Mouse (Mus musculus) fibroblast of lung, adult 2 months (primary cell): Measurements from ENCODE around the gene Ccdc85b.

Experiments used
- DNase-seq: peaks from one replicate; pipeline ENCODE4 v3.0.0-alpha.2; 2011; ENCODE audit warnings: low read depth

The Ccdc85b gene

DNA sequence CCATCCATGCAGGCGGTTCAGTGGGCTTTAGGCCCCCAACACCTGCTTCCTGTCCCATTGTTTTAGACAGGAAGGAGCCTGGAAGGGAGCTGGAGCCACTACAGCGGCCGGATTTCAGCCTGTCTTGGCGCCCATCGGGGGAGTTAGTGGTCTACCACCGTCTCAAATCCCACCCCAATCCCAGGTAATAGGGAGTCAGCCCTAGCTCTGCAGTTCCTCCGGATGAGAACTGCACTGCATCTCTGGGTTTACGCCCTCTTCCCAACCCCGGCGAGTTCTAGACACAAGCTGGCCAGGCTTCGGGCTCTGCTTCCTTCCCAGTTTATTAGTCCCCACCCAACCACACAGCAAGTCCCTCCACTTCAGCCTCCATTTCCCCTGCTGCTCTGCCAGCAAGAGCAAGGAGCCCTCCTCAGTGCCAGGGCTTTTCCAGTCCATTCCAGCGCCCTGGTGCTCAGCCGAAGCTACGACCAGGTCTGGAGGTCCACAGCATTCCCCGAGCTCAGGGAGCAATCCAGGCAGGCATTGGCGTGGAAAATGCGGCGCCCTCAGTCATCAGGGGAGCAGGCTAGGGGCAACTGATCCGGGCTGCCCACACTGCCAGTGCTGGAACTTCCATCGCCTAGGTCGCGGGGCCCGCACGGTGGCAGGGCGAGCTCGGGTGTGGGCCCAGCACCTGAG is 1.3 kb downstream of the Ccdc85b start:
- DNase-seq: no peak

DNA sequence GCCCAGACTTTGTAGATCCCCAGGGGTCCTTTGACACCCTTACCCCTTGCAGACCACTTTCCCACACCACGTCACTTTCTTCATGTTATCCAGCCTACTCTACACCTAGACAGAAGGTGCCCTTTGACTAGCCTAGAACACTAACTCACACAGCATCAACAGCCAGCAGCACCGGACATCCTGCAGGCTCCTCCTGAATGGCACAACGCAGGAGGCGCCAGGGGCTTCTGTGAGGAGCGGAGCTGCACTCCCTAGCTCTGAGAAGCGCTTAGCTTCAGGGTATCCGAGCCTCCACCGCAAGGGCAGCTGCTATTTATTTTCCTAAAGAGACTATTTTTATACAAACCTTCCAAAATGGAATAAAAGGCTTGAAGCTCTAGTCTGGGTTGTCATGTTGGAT is 2.1 kb downstream of the Ccdc85b start:
- DNase-seq: no peak

DNA sequence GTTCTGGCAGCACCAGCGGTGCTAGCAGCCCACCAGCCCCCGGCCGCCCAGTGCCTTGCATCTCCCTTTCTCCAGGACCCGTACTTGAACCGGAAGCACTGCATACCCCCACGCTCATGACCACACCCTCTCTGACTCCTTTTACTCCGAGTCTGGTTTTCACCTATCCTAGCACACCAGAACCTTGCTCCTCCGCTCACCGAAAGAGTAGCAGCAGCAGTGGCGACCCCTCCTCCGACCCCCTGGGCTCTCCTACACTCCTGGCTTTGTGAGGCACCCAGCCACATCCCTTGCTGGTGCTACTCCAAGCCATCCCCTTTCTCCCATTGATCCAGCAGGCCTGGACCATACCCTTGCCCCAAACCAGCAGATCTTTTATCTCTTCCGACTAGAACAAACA is 2.7 kb downstream of the Ccdc85b start:
- no peak for DNase-seq

DNA sequence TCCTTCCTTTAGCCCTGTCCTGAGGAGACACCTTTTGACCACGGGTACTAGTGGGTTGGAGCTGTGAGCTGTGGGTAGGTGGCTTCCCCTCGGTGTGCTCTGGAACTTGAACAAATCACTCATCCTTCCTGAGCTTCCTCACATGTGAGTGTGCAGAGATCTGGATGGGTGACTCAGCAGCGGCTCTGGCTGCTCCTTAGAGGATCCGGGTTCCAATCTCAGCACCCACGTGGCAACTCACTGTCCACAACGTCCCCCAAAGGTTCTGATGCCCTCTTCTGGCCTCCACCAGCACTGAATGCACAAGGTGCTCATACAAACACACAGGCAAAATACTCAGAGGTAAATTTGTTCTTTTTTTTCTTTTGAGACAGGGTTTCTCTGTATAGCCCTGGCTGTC is 5.9 kb downstream of the Ccdc85b start:
- DNase-seq: no peak

DNA sequence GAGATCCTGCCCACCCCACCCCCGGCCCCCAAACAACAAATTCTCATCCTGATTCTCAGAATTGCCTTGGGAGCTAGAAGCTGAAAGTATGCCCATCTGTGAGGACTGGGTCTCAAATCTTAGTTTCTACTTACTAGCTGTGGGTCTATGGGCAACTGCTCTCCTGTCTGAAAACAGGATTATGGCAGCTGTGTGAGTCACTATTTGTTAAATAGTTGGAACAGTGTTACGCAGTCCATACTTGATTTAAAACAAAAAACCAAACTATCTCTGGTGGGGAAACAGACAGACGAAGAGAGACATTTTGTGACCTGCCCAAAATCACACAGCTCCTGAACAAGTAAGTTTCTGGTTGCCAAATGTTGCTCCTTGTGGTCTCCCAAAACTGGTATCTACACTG is 8.0 kb downstream of the Ccdc85b start:
- DNase-seq: no peak

DNA sequence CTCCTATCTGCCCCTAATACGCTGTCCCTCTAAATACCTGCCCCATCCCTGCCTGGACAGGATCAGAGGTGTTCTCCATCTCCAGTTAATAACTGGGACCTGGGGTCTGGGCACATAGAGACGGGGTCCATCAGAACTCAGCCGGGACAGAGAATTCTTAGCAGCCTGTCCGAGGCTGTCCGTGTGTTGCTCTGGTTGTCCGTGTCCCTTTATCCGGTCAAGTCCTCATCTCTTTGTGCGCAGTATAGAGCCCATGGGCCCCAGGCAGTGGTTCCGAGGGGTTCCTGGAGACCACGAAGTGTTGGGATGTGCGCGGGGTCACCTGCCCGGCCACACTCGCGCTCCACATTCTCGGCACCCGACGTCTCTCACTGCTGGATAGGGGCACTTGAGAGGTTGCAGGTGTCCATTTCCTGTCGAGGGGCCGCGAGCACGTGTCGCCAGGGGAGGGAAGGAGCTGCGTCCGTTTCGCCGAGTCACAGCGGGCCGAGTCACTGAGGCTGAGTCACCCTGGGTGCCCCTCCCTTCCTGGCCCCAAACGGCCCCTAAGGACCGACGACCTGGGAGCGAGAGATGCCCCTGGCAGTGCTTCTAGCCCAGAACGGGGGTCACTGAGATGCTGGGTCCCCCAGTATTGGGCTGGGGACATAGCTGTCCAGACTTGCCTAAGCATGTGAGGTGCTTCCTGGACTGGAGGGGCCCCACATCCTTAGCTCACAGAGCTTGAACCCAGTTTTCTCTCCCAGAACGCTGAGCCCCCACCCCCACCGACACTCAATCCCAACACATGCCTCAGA is 9.1 kb downstream of the Ccdc85b start:
- no peak for DNase-seq

DNA sequence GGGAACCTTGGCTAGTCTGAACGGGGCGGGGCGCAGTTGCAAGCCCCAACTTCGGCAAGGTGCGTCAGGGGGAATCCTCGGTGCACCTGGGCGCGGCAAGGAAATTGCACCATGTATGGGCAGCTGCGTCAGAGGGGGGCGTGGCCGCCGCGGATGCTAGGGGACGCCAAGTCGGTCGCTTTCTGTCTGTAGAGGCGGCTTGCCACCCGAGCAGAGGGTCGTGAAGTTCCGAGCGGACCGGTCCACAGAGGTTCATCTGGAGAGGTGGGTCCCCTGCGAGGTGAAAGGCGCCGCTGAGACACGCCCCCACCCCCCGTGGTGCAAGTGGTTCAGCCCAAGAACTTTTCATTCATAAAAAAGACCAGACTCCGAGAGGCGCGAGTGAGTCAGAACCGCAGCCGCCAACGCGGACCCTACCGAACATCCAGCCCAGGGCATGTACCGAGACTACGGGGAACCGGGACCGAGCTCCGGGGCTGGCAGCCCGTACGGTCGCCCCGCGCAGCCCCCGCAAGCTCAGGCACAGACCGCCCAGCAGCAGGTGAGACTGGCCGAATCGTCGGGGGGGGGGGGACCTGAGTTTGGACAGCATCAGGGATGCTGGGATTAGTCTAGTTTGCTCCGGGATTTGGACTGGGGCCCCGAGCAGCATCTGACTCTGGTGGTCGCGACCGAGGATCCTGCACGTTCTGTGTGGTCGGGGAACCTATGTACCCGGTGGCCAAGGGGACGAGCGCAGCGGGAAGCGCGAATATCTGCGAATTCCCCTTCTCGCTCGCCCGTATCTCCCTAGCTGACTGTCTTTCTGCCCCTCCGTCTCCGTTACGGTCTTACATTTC is 10.0 kb downstream of the Ccdc85b start, which contains the start of gene Fosl1:
Gene Fosl1 (plus strand): TSS at position 33 of the 839 bp plus-strand sequence.
- no peak for DNase-seq

DNA sequence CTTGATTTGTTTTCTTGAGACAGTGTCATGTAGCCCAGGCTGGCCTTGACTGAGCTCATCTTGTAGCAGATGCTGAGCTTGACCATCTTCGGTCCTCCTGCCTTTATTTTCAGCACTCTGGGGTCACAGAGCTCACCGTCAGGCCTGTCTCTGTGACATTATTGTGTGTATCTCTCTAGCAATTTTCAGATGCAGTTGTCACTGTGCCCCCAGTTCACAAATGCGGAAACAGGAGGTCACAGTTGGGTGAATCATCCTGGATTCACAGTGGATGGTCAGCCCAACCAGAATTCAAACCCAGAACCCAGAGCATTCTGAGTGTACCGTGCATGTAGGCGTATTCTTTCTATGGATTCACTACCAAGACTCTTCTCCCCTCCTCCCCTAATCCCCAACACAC is 11.9 kb downstream of the Ccdc85b start:
- DNase-seq: no peak

DNA sequence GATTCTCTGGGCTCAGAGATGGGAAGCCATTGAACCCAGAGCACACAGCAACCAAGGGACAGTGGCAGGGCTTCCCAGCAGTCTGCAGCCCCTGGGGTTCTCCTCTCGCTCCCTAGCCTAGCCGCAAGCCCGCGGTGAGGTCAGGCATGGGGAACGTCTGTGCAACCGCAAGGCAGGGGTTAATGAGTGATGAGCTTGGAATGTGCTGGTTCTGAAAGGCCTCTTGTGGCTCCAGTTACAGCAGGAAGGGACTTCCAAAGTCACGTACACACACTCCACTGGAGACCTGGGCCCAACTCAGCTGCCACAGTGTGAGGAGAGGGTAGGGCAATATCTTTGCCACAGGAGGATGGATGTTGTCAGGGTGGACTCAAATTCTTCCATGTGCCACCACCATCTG is 12.7 kb downstream of the Ccdc85b start:
- peak; percentile 52 for DNase-seq

DNA sequence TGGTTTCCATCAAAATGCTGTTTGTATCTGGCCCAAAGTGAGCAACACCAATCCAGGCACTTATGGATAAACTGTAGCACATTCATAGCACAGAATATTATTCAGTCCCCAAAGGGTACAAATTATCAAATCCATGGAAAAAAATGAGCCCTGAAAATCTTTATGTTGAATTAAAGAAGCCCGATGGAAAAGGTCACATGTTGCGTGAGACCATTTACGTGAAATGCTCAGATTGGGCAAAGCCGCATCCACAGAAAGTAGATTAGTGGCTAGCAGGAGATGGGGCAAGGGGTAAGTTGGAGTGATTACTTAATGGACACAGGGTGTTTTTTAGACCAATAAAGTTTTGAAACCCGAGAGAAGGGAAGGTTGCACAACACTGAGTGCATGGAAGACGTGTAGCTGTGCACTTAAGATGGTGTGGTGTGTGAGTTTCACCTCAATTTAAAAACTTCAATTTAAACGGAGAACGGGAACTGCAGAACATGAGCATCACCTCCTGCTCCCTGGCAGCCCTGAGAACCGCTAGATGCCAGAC is 13.3 kb downstream of the Ccdc85b start:
- DNase-seq: no peak

DNA sequence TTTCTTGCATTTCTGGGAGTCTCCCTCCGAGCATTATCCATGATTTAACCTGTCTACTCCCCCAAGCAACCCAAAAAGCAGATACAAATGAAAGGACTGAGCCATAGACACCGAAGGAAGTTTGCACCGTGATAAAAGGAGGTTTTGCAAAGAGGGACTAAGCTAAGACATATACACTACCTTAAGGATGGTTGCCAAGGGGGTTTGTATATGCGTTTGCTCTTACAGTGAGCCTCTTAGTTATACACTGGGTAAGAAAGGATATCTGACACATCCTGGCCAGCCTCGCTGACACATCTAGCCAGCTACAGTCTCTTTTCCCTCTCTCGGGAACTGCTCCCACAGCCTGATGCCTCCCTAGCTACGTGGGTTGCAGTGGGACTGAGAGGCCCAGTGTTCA is 23.7 kb downstream of the Ccdc85b start:
- no peak for DNase-seq

DNA sequence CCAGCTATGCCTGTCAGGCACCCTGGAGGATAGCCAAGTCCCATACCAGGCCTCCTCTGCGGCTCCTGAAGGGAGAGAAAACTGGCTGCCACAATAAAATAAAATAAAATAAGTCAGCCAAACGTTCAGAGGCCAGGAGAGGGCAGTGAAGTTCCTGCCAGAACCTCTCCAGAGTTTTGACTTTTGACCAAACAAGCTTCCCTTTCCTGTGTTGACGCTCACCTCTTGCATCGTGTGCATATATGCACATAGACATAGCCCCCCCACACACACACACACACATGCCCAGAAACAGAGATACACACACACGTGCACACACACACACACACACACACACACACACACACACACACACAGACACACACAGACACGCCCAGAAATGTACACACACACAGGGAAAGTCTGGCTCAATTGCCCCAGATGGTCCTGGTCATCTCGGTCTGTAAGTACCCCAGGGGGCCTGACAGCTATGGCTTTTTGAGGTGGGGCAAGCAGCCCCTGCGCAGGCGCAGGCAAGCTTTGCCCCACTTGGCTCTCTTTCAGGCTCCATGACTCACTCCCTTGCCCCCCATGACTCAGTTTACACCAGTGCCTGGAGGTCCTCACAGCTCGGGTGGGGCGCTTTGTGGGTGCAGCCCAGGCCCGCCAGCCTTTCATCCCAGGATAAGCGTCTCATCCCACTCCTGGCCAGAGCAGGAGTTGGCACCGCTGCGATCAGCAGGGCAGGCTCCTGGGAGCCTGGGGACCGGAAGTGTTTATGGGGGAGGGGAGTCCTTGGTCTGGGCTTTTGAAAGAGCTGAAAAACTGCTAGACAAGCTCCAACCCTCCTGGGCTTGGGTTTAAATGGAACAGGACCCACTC is 24.5 kb downstream of the Ccdc85b start:
- peak; percentile 58 for DNase-seq

DNA sequence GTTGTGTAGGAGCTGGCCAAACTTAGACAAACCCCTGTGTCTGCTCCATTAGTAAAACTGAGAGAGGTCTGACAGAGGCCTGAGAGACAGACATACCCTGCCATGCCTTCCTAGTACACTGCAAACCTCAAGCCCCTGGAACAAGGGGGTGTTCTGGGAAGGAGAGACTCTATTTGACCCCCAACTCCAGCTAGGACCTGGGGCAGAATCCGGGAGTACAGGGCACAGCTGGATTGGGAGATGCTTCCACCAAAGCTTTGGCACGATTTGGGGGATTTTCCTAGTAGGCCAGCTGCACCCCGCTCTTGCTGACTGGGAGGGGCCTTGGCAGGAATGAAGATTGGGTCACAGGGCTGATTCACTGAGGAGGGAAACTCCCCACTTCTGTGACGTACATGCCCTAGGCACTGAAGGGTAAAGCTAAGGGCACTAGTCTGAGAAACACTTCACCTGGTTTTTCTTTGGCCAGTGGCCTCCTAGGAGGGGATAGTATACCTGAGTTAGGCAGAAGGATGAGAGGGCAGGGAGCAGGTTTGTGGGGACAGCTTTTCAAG is 25.7 kb downstream of the Ccdc85b start:
- DNase-seq: no peak

DNA sequence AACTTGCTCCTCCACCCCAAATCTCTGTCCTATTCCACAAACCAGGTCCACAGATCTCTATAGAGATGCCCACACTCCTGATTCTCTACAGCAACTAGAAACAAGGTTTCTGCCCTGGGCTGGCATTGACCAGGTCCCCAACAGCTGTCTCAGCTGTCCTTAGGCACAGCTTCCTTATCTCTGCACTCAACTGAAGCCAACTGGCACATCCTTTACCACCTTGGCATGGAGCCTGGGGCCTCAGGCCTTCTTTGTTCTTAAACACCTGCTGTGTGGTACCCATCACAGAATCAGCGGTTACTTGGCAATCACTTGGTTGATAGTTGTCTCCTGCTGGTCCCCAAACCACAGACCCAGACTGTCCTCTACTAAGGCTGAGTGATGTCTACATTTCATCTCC is 27.3 kb downstream of the Ccdc85b start:
- DNase-seq: no peak

DNA sequence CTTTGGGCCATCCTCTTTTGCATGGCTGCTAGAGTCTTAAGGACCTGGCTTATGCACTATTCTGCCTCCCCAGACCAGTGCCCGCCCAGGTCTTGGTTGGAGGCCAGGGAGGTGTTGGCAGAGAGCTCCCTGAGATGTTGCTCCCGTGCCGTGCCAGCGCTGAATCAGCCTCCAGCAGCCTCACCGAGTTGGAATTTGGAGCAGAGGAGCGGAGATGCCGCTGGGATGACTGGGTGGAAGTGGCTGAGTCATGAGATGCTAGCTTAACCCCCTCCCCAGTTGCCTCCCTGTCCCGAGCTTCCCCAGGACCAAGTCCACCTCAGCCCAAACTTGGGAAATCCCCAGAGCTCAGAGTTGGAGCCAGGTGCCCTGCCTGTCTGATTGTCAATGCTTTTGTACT is 27.9 kb downstream of the Ccdc85b start:
- DNase-seq: peak; percentile 88

DNA sequence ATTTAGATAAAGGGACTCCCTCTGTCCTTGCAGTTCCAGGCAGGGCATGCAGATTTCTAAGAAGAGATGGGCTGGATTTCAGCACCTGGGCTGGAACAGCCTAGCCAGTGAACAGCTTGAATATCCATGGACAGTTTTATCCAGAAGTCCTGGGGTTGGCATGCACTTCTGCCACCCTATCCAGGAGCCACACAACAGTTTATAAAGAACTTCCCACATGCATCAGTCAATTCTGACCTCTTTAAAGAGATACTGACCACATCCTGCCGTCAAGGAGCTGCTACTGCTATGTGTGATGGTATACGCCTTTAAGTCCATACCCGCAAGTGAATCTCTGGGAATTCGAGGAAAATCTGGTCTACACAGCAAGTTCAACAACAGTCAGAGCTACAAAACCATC is 28.5 kb downstream of the Ccdc85b start:
- DNase-seq: no peak

DNA sequence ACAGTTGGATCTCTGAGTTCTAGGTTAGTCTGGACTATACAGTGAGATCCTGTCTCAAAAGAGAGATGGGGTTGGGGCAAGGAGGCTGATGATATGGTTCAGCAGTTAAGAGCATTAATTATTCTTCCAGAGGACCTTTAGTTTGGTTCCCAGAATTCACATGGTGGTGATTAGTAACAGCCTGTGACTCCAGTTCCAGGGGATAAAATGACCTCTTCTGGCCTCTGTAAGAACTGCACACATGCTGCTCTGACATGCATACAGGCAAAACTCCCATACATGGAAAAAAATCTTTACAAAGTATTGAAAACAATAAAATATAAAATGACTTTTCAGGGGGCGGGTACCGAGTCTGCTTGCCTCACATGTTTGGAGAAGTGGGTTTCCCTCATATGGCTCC is 29.6 kb downstream of the Ccdc85b start:
- no peak for DNase-seq

DNA sequence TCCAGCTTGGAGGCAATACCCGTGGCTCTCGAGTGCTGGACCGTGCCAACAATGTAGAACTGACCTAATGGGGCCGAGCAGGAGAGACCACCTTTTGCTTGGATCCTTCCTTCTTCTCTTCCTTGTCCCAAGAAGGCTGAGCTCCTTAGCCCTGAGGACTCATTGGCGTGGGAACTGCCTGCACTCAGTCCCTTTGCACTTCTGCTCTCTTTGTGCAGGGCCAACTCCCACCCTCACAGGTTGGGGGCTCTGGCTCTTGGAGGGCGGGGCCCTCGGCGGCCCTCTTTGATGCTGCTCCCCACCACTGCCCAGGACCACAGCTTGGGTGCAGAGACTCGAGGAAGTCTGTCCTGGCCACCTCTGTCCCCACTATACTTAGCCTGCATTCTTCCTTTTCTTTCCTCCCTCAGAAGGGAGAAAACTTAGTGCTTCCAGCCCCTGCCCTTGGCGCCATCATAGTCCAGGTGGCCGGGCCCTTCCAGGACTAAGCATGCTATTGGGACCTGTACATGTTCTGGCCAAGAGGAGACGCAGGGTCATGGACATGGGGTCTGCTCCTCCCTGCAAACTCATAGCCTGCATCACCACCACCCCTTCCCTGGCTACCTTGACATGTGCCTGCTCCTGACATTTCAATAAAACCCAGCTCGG is 30.9 kb downstream of the Ccdc85b start:
- DNase-seq: no peak

DNA sequence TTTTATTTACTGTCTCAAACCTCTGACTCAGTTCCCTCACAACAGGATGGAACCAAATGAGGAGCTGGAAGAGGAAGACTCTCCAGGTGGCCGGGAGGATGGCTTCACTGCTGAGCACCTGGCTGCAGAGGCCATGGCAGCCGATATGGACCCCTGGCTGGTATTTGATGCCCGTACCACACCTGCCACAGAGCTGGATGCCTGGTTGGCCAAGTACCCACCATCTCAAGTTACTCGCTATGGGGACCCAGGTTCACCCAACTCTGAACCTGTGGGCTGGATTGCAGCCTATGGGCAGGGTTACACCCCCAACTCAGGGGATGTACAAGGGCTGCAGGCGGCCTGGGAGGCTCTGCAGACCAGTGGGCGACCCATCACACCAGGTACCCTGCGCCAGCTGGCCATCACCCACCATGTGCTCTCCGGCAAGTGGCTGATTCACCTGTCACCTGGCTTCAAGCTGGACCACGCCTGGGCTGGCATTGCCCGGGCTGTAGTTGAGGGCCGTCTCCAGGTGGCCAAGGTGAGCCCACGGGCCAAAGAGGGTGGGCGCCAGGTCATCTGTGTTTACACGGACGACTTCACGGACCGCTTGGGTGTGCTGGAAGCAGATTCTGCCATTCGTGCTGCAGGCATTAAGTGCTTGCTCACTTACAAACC is 31.7 kb downstream of the Ccdc85b start:
- no peak for DNase-seq
